ENCODE assay signal across 16 mouse cellular contexts in the genomic region with DNA sequence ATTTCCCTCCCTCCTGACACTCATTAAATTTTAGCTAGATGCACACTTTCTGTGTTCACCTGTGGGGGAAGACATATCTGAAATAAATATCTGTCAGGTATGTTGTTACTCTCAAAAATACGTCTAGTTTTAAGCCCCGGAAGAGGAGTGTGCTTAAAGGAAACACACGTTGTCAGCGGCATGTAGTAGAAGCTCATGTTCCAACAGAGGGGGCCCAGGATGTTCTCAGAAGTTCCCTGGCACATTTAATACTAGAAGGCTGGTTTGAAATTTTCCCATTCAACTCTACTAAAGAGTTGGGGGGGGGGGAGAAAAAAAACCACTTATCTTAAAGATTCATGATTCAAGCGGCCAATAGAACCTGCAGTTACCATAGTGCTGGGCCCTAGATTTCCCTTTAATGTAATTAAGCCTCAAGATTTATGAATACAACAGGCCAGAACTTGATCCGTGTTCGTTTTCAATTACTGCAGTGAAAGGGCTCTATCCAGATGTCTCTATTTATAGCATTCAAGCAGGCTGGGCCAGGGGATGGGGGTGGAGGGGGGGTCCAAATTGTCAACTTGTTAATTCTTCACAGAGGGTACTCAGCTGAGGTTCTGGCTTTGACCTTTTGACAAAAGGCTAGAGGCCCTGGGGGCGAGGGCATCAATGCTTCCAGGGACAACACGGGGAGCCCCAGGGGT. TPM values are rescaled to one million over a fixed set of nuclear protein-coding genes. Genes with fewer than 3 reads are reported as not detected.
DNase-seq lines count a peak whose midpoint lies in the region; ATAC-seq and TF ChIP-seq lines count a peak whose summit lies in the region.
"Had no signal": no experiment of that assay in that cellular context is flagged by ENCODE, and none has a peak within 500 bp of the region (broad histone marks: within the 10 kb centered on the region; RNA-seq: fewer than 3 reads in every experiment).

No protein-coding gene starts in this region.

- peaks cover 39% of the 10 kb centered on the region for H3K27me3 ChIP-seq in forebrain, embryonic 10.5 days (ENCODE audit: poor library complexity, severe bottlenecking)
- no peaks in the 10 kb centered on the region for H3K27me3 ChIP-seq in forebrain, postnatal 0 days (ENCODE audit: insufficient read depth, low read length)
- H3K27me3 ChIP-seq in hindbrain, embryonic 12.5 days, result peaks cover 3% of the 10 kb centered on the region; the same call in 1 of the 2 replicates
- peaks cover 6% of the 10 kb centered on the region; the same call in 1 of the 2 replicates for H3K27me3 ChIP-seq in midbrain, embryonic 15.5 days (replicated peaks)
- H3K27me3 ChIP-seq: limb, embryonic 15.5 days had no signal

- ATAC-seq in forebrain, postnatal 0 days, result no peak; the same call in 1 of the 2 replicates
- peak; percentile 79 for ATAC-seq in hindbrain, embryonic 12.5 days (ENCODE audit: low FRiP score)
- 0 out of 2 replicates have a peak, but pooled peaks have one; percentile 43 for ATAC-seq in midbrain, embryonic 15.5 days (replicated peaks)
- ATAC-seq in megakaryocyte progenitor cell, adult 5-6 weeks (replicated peaks; ENCODE audit: poor library complexity), result no peak
- ATAC-seq: lung, postnatal 0 days had no signal

- WGBS in forebrain, embryonic 10.5 days, result 7% methylated on average over 9 of the region's 9 CpGs
- 15% methylated on average over 9 of the region's 9 CpGs for WGBS in forebrain, postnatal 0 days
- 11% methylated on average over 9 of the region's 9 CpGs for WGBS in hindbrain, embryonic 12.5 days
- 10% methylated on average over 9 of the region's 9 CpGs for WGBS in midbrain, embryonic 15.5 days

- H3K36me3 ChIP-seq in forebrain, embryonic 10.5 days (replicated peaks), result no peaks in the 10 kb centered on the region
- H3K36me3 ChIP-seq in forebrain, postnatal 0 days (ENCODE audit: insufficient read depth), result no peaks in the 10 kb centered on the region
- H3K36me3 ChIP-seq in hindbrain, embryonic 12.5 days, result no peaks in the 10 kb centered on the region
- H3K36me3 ChIP-seq in midbrain, embryonic 15.5 days (replicated peaks), result no peaks in the 10 kb centered on the region
- H3K36me3 ChIP-seq: limb, embryonic 15.5 days had no signal

- peak; percentile 87 for DNase-seq in forebrain, embryonic 10.5 days (ENCODE audit: extremely low spot score, low spot score)
- DNase-seq in forebrain, postnatal 0 days, result no peak
- DNase-seq in embryo, embryonic 9.5 days (ENCODE audit: extremely low spot score), result peak; percentile 82
- DNase-seq in lung, postnatal 14 days, result no peak
- DNase-seq in heart, adult 9 months (ENCODE audit: low spot score in 2 of 2), result no peak
- DNase-seq: gastrocnemius, postnatal 25 days had no signal

- H3K4me3 ChIP-seq in forebrain, embryonic 10.5 days, result no peak overlapping the region; the same call in 1 of the 2 replicates
- no peak overlapping the region for H3K4me3 ChIP-seq in forebrain, postnatal 0 days (ENCODE audit: low read depth, low read length)
- no peak overlapping the region for H3K4me3 ChIP-seq in hindbrain, embryonic 12.5 days
- no peak overlapping the region for H3K4me3 ChIP-seq in midbrain, embryonic 15.5 days
- H3K4me3 ChIP-seq: limb, embryonic 15.5 days had no signal

- TF ChIP-seq CTCF in forebrain, postnatal 0 days (IDR thresholded peaks at IDR 0.05; ENCODE audit: low read depth), result no peak

- H3K9me3 ChIP-seq in forebrain, embryonic 10.5 days, result no peaks in the 10 kb centered on the region
- H3K9me3 ChIP-seq in forebrain, postnatal 0 days (ENCODE audit: low read length), result no peaks in the 10 kb centered on the region
- H3K9me3 ChIP-seq in hindbrain, embryonic 12.5 days (replicated peaks), result no peaks in the 10 kb centered on the region
- no peaks in the 10 kb centered on the region for H3K9me3 ChIP-seq in midbrain, embryonic 15.5 days
- H3K9me3 ChIP-seq: limb, embryonic 15.5 days had no signal

- no peak overlapping the region for H3K4me2 ChIP-seq in forebrain, postnatal 0 days (ENCODE audit: low read depth)
- no peak overlapping the region; the same call in 1 of the 2 replicates for H3K4me2 ChIP-seq in hindbrain, embryonic 12.5 days (replicated peaks)
- H3K4me2 ChIP-seq in midbrain, embryonic 15.5 days, result no peak overlapping the region
- H3K4me2 ChIP-seq: limb, embryonic 15.5 days had no signal

- peak overlapping the region; percentile 79 for H3K27ac ChIP-seq in forebrain, embryonic 10.5 days
- no peak overlapping the region for H3K27ac ChIP-seq in forebrain, postnatal 0 days (ENCODE audit: low read depth, low read length)
- H3K27ac ChIP-seq in hindbrain, embryonic 12.5 days, result no peak overlapping the region
- H3K27ac ChIP-seq in midbrain, embryonic 15.5 days, result no peak overlapping the region
- H3K27ac ChIP-seq: limb, embryonic 15.5 days had no signal

- H3K4me1 ChIP-seq in forebrain, embryonic 10.5 days, result peaks cover 64% of the 10 kb centered on the region
- H3K4me1 ChIP-seq in forebrain, postnatal 0 days (ENCODE audit: insufficient read depth), result no peaks in the 10 kb centered on the region
- peaks cover 37% of the 10 kb centered on the region for H3K4me1 ChIP-seq in hindbrain, embryonic 12.5 days
- H3K4me1 ChIP-seq in midbrain, embryonic 15.5 days, result peaks cover 18% of the 10 kb centered on the region

- no peak overlapping the region for H3K9ac ChIP-seq in forebrain, postnatal 0 days
- H3K9ac ChIP-seq in hindbrain, embryonic 12.5 days, result no peak overlapping the region
- H3K9ac ChIP-seq in midbrain, embryonic 15.5 days, result no peak overlapping the region
- H3K9ac ChIP-seq: limb, embryonic 15.5 days had no signal

RNA-seq across cellular contexts. Expression of a gene that starts 43.6 kb away (rescaled TPM):
- not detected in 2 replicates for polyA plus RNA-seq in forebrain, embryonic 10.5 days (2016; fragmentation: Nextera tagmentation; extraction: Ambion mirVana)
- not detected in 2 replicates for total RNA-seq in forebrain, postnatal 0 days (2014; rRNA removed)
- 0.27 and 0.30 TPM in 2 replicates for polyA plus RNA-seq in forebrain, postnatal 0 days (2015; fragmentation: Nextera tagmentation; extraction: Ambion mirVana)
- polyA plus RNA-seq in hindbrain, embryonic 12.5 days (2016; fragmentation: Nextera tagmentation; extraction: Ambion mirVana), result 0.25 and 0.30 TPM in 2 replicates
- 0.23 TPM in 1 of 2 replicates, not detected in the other for polyA plus RNA-seq in midbrain, embryonic 15.5 days (2015; fragmentation: Nextera tagmentation; extraction: Ambion mirVana)
- not detected in 2 replicates for total RNA-seq in megakaryocyte progenitor cell, adult 5-6 weeks (2015)
- total RNA-seq in megakaryocyte progenitor cell, adult 5-6 weeks (2017), result not detected in 2 replicates
- total RNA-seq: heart, postnatal 25 days; layer of hippocampus, adult 18-20 months had no signal
- polyA plus RNA-seq: cortical plate, adult 2 months; limb, embryonic 15.5 days; lung, postnatal 0 days; small intestine, adult 2 months; thymus, postnatal 0 days had no signal

Comparison
In these comparisons a context has a peak if more than half of its experiments do, and no peak if none do; other contexts are left out.
1. DNase-seq: peak in forebrain, embryonic 10.5 days (single experiment) and embryo, embryonic 9.5 days (single experiment); none in forebrain, postnatal 0 days (single experiment), lung, postnatal 14 days (single experiment) and heart, adult 9 months (0 of 2).
2. ATAC-seq: peak in hindbrain, embryonic 12.5 days (single experiment) and midbrain, embryonic 15.5 days (single experiment); none in forebrain, postnatal 0 days (single experiment) and megakaryocyte progenitor cell, adult 5-6 weeks (single experiment).